Mouse (Mus musculus): ENCODE results near the gene Golga4.

Gene Golga4

GRCm38 (mm10) chr9:118489579-118490019, 16.5 kb upstream of the Golga4 start:
- DNase-seq (ENCODE audit: low spot score in 2 of 2) = peak in 1 of 2 experiments; percentile 67

GRCm38 (mm10) chr9:118491195-118491594, 14.9 kb upstream of the Golga4 start:
- DNase-seq (ENCODE audit: low spot score in 2 of 2) = no peak

DNA sequence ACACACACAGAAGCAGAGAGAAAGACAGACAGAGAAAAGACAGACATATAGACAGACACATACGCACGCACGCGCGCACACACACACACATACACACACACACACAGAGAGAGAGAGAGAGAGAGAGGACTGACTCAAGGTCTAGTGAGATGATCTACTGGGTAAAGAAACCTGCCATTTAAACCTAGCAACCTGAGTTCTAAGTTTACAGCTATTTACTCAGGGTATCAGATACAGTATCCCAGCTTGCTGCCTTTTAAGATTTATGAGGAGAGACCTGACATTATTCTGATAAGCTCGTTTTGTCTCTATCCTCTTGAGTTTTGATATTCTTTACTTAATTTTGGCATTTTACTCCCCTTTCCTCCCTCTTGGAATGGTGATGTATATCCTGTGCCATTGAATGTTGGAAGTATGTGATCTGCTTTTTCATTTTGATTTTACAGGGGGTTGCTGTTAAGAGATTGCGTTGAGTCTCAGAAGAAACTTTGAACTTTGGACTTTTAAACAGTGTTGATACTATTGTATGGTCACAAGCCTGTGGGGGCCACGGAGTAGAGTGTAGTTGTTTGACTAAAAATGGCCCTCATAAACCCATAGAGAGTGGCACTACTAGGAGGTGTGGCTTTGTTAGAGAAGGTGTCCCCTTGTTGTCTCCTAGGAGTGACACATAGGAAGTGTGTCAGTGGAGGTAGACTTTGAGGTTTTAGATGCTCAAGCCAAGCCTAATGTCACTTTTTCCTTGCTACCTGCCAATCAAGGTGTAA, 13.0 kb upstream of the Golga4 start:
- DNase-seq (ENCODE audit: low spot score in 2 of 2) = no peak

DNA sequence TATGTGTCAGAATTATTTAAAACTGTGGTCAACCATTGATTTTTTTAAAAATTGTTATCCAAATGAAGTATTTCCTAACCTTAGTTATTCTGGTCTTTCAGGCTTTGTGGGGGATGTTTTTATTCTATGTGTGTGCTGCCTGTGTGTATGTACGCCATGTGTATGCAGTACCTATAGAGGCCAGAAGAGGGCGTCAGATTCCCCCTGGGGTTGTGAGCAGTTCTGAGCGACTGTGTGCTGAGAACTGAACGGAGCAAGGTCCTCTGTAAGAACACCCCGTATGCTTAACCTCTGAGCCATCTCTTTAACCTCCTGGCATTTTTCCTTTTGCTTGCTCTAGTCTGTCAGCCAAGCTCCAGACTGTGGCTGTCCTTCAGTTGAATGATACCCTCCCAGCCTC, 12.0 kb upstream of the Golga4 start:
- DNase-seq (ENCODE audit: low spot score in 2 of 2) = no peak

DNA sequence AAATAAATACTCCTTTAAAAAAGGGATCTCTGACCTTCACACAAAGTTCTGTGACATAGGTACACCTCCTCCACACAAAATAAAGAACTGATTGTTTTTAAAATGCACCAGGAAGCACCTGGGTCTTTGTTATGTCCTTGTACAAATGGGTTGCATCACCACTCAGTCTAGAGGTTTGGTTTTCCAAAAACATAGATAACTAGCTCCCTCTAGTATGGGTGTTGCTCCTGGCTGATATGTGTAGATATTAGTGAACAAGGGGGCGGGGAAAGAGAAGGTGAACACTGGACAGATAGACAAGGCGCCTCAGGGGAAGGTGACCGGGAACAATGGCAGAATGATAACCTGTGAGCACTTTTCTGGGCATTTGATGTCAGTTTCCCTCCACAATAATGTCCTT, 10.1 kb upstream of the Golga4 start:
- no peak for DNase-seq (ENCODE audit: low spot score in 2 of 2)

DNA sequence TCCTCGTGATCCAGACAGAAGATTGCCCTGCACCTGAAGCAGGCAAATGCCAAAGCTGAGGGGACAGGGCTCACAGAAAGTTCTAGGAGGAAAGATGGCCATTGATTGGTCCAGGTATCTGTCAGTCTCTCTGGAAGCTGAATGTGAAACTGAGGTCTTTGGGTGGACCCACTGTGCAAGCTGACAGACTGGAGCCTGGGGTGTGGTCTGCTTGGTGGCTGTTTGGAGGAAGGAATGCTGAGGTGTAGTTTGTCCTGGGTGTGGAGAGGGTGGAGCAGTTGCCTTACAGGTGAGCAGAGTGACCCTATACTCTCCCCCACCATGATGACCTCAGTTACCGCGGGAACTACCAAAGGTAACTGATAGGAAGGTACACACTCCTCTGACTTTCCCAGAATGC, 9.1 kb upstream of the Golga4 start:
- DNase-seq (ENCODE audit: low spot score in 2 of 2) = no peak

GRCm38 (mm10) chr9:118498061-118498460, 8.0 kb upstream of the Golga4 start:
- DNase-seq (ENCODE audit: low spot score in 2 of 2) = no peak

GRCm38 (mm10) chr9:118500963-118501362, 5.1 kb upstream of the Golga4 start:
- DNase-seq (ENCODE audit: low spot score in 2 of 2) = no peak

GRCm38 (mm10) chr9:118504656-118505055, 1.4 kb upstream of the Golga4 start:
- DNase-seq (ENCODE audit: low spot score in 2 of 2) = no peak

DNA sequence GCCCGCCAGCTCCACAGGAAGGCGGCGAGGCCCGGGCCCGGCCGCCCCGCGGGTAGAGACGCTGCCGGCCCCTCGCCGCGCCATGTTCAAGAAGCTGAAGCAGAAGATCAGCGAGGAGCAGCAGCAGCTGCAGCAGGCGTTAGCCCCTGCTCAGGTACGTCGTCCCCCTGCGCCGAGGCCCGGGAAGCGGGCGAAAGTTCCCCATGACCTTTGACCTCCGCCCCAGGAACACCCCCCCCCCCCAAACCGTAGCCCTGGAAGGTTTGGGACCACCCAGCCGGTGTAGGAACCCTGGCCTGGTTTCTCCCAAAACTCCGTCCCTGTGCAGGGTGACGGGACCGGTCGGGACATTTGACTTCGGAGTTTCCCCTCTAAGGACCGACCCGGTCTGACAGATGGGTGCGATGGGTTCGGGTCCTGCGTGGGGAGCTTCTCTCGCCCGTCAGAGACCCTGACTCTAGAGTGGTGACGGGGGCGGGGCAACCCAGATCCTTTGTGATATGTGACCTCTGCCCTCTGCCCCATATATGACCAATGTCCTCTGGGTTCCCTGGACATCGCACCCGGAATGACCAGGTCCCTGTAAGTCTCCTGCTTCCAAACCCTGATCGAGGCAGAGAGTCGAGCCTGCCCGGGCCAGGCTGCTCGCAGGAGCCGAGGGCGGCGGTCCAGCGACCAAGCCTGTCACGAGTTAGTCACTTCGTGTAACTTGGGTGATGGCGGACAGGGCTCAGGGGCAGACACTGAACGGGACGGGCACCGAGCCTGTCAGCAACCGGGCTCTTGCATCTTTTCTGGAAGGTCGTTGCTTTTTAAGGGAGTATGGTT, 551 bp downstream of the Golga4 start:
- no peak for DNase-seq (ENCODE audit: low spot score in 2 of 2)

GRCm38 (mm10) chr9:118507552-118507951, 1.5 kb downstream of the Golga4 start:
- DNase-seq (ENCODE audit: low spot score in 2 of 2) = no peak

GRCm38 (mm10) chr9:118508601-118509000, 2.5 kb downstream of the Golga4 start:
- DNase-seq (ENCODE audit: low spot score in 2 of 2) = no peak

GRCm38 (mm10) chr9:118510941-118511690, 5.0 kb downstream of the Golga4 start:
- DNase-seq (ENCODE audit: low spot score in 2 of 2) = no peak

DNA sequence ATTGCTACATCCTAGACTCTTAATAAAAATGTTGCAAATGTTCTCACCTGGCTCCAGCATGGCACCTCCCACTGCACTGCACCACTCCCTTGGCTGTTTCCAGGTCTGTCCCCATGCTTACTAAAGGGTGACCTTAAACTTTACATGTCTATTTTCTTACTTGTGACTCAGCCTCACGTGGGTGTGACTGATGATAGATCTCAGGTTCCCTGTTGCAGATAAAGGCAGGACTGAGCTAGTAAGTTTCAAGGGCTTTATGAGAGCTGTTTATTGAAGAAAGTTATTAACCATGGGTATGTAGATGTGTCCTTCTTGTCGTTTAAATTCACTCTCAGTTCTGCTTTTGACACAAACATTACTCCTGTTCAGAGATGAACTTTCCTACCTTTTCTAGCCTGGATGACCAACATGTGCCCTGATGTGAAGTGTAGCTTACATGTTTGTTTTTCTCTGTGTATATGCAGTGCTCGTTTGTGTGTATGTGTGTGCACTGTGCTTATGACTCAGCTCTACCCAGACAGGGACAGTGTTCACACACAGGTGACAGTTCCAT, 6.7 kb downstream of the Golga4 start:
- DNase-seq (ENCODE audit: low spot score in 2 of 2) = no peak

DNA sequence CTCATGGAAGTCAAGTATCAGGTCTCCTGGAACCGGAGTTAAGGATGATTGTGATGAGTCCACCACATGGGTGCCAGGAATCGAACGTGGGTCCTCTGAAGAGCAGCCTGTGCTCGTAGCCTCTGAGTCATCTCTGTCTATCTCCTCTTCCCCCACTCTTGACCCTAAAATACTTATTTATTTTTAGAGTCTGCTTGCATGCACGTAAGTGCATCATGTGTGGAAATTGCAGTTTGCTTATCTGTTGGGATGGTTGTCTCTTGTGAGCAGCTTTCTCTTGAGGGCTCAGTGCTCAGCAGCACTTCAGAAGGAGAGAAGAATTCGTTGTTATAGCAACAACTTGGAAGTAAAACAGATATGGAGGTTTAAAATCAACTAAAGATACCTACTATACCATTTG, 9.4 kb downstream of the Golga4 start:
- DNase-seq (ENCODE audit: low spot score in 2 of 2) = no peak

GRCm38 (mm10) chr9:118516162-118516561, 10.1 kb downstream of the Golga4 start:
- DNase-seq (ENCODE audit: low spot score in 2 of 2) = no peak

- DNase-seq (ENCODE audit: low spot score in 2 of 2) = no peak
Observed at GRCm38 (mm10) chr9:118517619-118518018, 11.6 kb downstream of the Golga4 start.

GRCm38 (mm10) chr9:118519101-118519500, 13.0 kb downstream of the Golga4 start:
- no peak for DNase-seq (ENCODE audit: low spot score in 2 of 2)

GRCm38 (mm10) chr9:118520011-118520410, 13.9 kb downstream of the Golga4 start:
- no peak for DNase-seq (ENCODE audit: low spot score in 2 of 2)

- DNase-seq (ENCODE audit: low spot score in 2 of 2) = no peak
Observed at GRCm38 (mm10) chr9:118520858-118521257, 14.8 kb downstream of the Golga4 start.

GRCm38 (mm10) chr9:118521659-118522058, 15.6 kb downstream of the Golga4 start:
- no peak for DNase-seq (ENCODE audit: low spot score in 2 of 2)

- DNase-seq (ENCODE audit: low spot score in 2 of 2) = no peak
Observed at GRCm38 (mm10) chr9:118523738-118524137, 17.7 kb downstream of the Golga4 start.
